Mouse (Mus musculus): ENCODE data around the gene Noa1. TPM values are rescaled to one million over a fixed set of nuclear protein-coding genes. Genes with fewer than 3 reads are reported as not detected.

Gene Noa1
- polyA plus RNA-seq, 1 experiment from 2014 or later = 8.7 TPM

GRCm38 (mm10) chr5:77275950-77276349, 33.9 kb downstream of the Noa1 start:
- Histone ChIP-seq H3K27ac (no peak overlapping the region), H3K4me3 (ENCODE audit: inconsistent target) (no peak overlapping the region), H3K79me2 (ENCODE audit: inconsistent target) (peaks cover 87% of the 10 kb centered on the region), H3K36me3 (ENCODE audit: inconsistent target) (peaks cover 47% of the 10 kb centered on the region)
- 95% methylated on average over 5 of the region's 5 CpGs for WGBS (ENCODE audit: missing documents)

DNA sequence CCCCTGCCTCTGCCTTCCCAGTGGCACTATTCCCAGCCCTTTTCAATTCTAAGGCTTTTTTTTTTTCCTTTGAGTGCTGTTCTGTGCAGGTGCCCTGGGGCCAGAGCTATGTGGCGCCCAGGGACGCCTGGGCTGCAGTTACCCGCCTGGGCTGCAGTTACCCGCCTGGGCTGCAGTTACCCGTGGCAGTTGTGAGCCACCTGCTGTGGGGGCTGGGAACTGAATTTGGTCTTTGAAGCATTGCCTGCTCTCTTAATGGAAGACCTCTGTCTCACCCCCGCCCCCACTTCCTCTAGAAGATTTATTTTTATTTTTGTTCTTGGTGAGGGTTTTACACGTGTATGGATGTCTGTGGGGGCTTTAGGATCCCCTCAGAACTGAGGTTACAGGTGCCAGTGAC, 36.7 kb downstream of the Noa1 start:
- H3K79me2 ChIP-seq (ENCODE audit: inconsistent target) = peaks cover 98% of the 10 kb centered on the region
- WGBS (ENCODE audit: missing documents) = 57% methylated on average over 7 of the region's 7 CpGs
- H3K27ac ChIP-seq = no peak overlapping the region
- H3K36me3 ChIP-seq (ENCODE audit: inconsistent target) = peaks cover 41% of the 10 kb centered on the region
- no peak overlapping the region for H3K4me3 ChIP-seq (ENCODE audit: inconsistent target)

DNA sequence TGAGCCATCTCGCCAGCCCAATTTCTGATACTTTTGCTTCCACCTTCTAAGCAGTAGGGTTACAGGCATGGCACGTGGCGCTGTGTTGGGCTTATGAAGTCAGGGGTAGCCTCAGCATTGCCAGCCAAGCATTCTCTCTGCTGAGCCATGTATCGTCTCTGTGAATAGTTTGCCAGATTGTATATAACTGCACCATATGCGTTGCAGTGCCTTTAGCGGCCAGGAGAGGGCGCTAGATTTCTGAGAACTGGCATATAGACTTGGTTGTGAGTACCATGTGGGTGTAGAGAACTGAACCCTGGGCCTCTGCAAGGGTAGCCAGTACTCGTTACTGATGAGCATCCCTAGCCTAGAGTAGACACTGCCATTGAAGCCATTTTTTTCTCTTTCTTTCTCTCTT, 40.5 kb downstream of the Noa1 start:
- Histone ChIP-seq H3K4me3 (ENCODE audit: inconsistent target) (no peak overlapping the region), H3K36me3 (ENCODE audit: inconsistent target) (peaks cover 15% of the 10 kb centered on the region), H3K27ac (no peak overlapping the region), H3K79me2 (ENCODE audit: inconsistent target) (peaks cover 78% of the 10 kb centered on the region)
- 83% methylated on average over 8 of the region's 8 CpGs for WGBS (ENCODE audit: missing documents)

DNA sequence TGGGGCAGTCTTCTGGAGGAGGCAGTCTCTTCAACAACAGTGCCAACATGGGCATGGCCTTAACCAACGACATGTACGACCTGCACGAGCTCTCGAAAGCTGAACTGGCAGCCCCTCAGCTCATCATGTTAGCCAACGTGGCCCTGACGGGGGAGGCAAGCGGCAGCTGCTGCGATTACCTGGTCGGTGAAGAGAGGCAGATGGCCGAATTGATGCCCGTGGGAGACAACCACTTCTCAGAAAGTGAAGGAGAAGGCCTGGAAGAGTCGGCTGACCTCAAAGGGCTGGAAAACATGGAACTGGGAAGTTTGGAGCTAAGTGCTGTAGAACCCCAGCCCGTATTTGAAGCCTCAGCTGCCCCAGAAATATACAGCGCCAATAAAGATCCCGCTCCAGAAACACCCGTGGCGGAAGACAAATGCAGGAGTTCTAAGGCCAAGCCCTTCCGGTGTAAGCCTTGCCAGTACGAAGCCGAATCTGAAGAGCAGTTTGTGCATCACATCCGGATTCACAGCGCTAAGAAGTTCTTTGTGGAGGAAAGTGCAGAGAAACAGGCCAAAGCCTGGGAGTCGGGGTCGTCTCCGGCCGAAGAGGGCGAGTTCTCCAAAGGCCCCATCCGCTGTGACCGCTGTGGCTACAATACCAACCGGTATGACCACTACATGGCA, 41.8 kb downstream of the Noa1 start:
- Histone ChIP-seq H3K36me3 (ENCODE audit: inconsistent target) (peaks cover 14% of the 10 kb centered on the region), H3K79me2 (ENCODE audit: inconsistent target) (peaks cover 65% of the 10 kb centered on the region), H3K27ac (no peak overlapping the region), H3K4me3 (ENCODE audit: inconsistent target) (no peak overlapping the region)
- WGBS (ENCODE audit: missing documents) = 93% methylated on average over 30 of the region's 30 CpGs

DNA sequence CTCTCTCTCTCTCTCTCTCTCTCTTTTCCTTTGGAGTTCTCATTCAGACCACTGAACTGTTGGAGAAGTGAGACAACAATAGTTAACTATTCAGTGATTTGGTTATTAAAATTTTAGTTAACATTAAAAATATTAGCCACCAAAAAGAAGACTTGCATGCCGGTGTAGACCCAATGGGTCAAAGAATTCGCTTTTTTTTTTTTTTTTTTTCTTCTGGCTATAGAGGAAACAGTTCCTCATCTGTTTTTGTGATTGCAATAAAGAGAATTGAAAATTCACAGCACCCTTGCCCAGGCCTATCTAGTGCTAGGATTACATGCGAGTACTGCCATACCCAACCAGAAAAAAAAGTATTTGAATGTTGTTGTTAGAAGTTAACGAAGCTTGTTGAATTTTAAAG, 42.4 kb downstream of the Noa1 start:
- Histone ChIP-seq H3K27ac (peak overlapping the region; percentile 81), H3K36me3 (ENCODE audit: inconsistent target) (peaks cover 14% of the 10 kb centered on the region), H3K4me3 (ENCODE audit: inconsistent target) (peak overlapping the region; percentile 91; the same call in 1 of the 2 replicates), H3K79me2 (ENCODE audit: inconsistent target) (peaks cover 58% of the 10 kb centered on the region)
- WGBS (ENCODE audit: missing documents) = 53% methylated on average over 3 of the region's 4 CpGs

DNA sequence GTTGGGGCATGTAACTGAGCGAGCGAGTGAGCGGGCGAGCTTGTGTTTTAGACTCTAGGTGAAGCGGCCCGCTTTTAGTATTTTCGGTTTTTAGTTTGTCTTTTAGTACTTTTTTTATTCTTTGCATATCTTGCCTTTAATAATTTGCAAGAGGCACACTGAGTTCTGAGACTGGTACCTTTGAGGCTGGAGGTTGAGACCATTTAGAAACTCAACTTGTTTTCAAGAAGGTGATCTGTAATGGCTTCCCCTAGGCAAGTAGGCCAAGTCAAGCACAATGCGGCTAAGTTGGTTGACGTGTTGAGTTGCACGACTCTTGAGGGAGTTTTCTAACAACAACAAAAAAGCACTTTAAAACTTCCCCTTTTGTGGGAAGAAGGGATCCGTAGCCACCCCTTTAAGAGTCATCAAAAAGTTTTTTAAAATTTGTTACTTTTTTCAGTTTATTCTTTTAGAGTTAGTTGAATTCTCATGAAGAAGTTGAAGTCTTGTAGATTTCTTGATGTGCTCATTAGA, 42.9 kb downstream of the Noa1 start:
- H3K4me3 ChIP-seq (ENCODE audit: inconsistent target) = peak overlapping the region; percentile 91
- H3K79me2 ChIP-seq (ENCODE audit: inconsistent target) = peaks cover 53% of the 10 kb centered on the region
- H3K36me3 ChIP-seq (ENCODE audit: inconsistent target) = peaks cover 14% of the 10 kb centered on the region
- H3K27ac ChIP-seq = peak overlapping the region; percentile 81
- WGBS (ENCODE audit: missing documents) = 1% methylated on average over 11 of the region's 11 CpGs

GRCm38 (mm10) chr5:77266066-77266885, 43.6 kb downstream of the Noa1 start:
- under 1% methylated on average over 77 of the region's 87 CpGs for WGBS (ENCODE audit: missing documents)
- H3K27ac ChIP-seq = peak overlapping the region; percentile 81
- peaks cover 14% of the 10 kb centered on the region for H3K36me3 ChIP-seq (ENCODE audit: inconsistent target)
- H3K4me3 ChIP-seq (ENCODE audit: inconsistent target) = peak overlapping the region; percentile 91
- peaks cover 46% of the 10 kb centered on the region for H3K79me2 ChIP-seq (ENCODE audit: inconsistent target)

DNA sequence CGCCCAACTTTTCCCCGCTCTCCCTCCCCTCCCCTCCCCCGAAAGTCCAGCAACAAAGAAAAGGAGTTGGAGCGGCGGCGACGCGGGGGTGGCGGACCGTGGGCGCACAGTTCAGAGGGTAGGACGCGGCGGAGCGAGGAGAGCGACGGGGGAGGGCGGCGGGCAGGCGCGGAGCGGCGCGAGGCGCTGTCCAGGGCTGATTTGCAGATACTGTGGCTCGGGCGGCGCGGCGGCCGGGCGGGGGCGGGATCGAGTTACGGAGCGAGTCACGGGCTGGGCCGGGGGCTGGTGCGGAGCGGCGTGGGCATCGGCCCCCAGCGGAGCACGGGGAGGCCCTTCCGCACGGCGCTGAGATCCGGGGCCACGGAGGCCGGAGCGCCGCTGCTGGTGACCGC, 44.2 kb downstream of the Noa1 start:
- peaks cover 40% of the 10 kb centered on the region for H3K79me2 ChIP-seq (ENCODE audit: inconsistent target)
- H3K36me3 ChIP-seq (ENCODE audit: inconsistent target) = peaks cover 14% of the 10 kb centered on the region
- H3K27ac ChIP-seq = no peak overlapping the region
- H3K4me3 ChIP-seq (ENCODE audit: inconsistent target) = peak overlapping the region; percentile 11; the same call in 1 of the 2 replicates
- under 1% methylated on average over 36 of the region's 53 CpGs for WGBS (ENCODE audit: missing documents)

- Histone ChIP-seq H3K27ac (peak within 1 kb of the TSS; percentile 22; the same call in 1 of the 2 replicates), H3K36me3 (ENCODE audit: inconsistent target) (peaks cover 14% of the 10 kb centered on the region), H3K4me3 (ENCODE audit: inconsistent target) (peak within 1 kb of the TSS; percentile 91), H3K79me2 (ENCODE audit: inconsistent target) (peaks cover 35% of the 10 kb centered on the region)
- WGBS (ENCODE audit: missing documents) = 2% methylated on average over 35 of the region's 78 CpGs
These were observed 44.7 kb downstream of the Noa1 start, which contains the start of gene Rest for GRCm38 (mm10) chr5:77265081-77265670. Gene Rest, plus strand, starts transcription at chr5:77265491.

GRCm38 (mm10) chr5:77262105-77262504, 47.8 kb downstream of the Noa1 start:
- Histone ChIP-seq H3K27ac (no peak overlapping the region), H3K36me3 (ENCODE audit: inconsistent target) (no peaks in the 10 kb centered on the region), H3K4me3 (ENCODE audit: inconsistent target) (no peak overlapping the region), H3K79me2 (ENCODE audit: inconsistent target) (peaks cover 5% of the 10 kb centered on the region; the same call in 1 of the 2 replicates)
- 100% methylated on average over 5 of the region's 5 CpGs for WGBS (ENCODE audit: missing documents)

GRCm38 (mm10) chr5:77261137-77261536, 48.7 kb downstream of the Noa1 start:
- Histone ChIP-seq H3K4me3 (ENCODE audit: inconsistent target) (no peak overlapping the region), H3K36me3 (ENCODE audit: inconsistent target) (no peaks in the 10 kb centered on the region), H3K27ac (no peak overlapping the region), H3K79me2 (ENCODE audit: inconsistent target) (no peaks in the 10 kb centered on the region)
- whole genome bisulfite sequencing (ENCODE audit: missing documents) = 81% methylated on average over 3 of the region's 4 CpGs

DNA sequence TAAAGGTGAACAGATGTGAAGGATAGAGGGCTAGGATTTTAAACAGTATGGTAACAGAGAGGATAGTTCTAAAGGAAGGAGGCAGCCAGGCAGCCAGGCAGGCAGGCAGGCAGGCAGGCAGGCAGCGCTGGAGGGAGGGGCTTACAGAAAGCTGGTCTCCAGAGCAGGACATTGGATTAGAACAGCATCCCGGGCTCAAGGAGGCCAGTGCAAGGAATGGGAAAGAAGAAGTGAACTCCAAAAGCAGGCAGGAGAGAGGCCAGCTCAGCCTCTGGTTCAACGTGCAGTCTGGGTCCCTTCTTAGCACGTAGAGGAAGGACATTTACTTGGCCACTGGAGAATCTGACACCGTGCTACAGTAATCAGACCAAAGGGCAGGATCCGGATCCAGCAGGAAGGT, 49.7 kb downstream of the Noa1 start:
- Histone ChIP-seq H3K27ac (no peak overlapping the region), H3K79me2 (ENCODE audit: inconsistent target) (no peaks in the 10 kb centered on the region), H3K36me3 (ENCODE audit: inconsistent target) (no peaks in the 10 kb centered on the region), H3K4me3 (ENCODE audit: inconsistent target) (no peak overlapping the region)
- WGBS (ENCODE audit: missing documents) = 81% methylated on average over 6 of the region's 6 CpGs

GRCm38 (mm10) chr5:77259315-77259714, 50.6 kb downstream of the Noa1 start:
- Histone ChIP-seq H3K36me3 (ENCODE audit: inconsistent target) (no peaks in the 10 kb centered on the region), H3K27ac (no peak overlapping the region), H3K4me3 (ENCODE audit: inconsistent target) (no peak overlapping the region), H3K79me2 (ENCODE audit: inconsistent target) (no peaks in the 10 kb centered on the region)

GRCm38 (mm10) chr5:77257603-77258002, 52.3 kb downstream of the Noa1 start:
- Histone ChIP-seq H3K79me2 (ENCODE audit: inconsistent target) (no peaks in the 10 kb centered on the region), H3K36me3 (ENCODE audit: inconsistent target) (no peaks in the 10 kb centered on the region), H3K4me3 (ENCODE audit: inconsistent target) (no peak overlapping the region), H3K27ac (no peak overlapping the region)
- 97% methylated on average over 3 of the region's 3 CpGs for WGBS (ENCODE audit: missing documents)

DNA sequence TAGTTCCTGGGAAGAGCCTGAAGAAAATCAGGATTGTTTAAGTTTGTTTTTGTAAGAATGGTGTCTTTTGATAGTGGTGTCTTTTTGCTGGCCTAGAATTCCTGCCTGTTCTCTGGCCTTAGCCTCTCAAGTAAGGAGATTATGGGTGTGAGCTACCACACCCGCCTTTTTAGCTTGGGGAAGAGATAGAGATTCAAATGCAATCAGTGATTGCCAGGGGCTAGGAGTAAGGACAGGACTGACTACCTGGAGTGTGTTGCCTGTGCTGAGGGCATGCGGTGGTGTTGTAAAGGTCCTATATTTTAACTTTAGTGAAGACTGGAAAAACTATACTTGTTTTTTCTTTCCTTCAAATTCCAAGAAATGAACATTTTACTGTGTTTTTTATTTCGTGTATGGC, 55.5 kb downstream of the Noa1 start:
- no peaks in the 10 kb centered on the region for H3K36me3 ChIP-seq (ENCODE audit: inconsistent target)
- WGBS (ENCODE audit: missing documents) = 88% methylated on average over 3 of the region's 3 CpGs
- no peaks in the 10 kb centered on the region for H3K79me2 ChIP-seq (ENCODE audit: inconsistent target)
- no peak overlapping the region for H3K27ac ChIP-seq
- no peak overlapping the region for H3K4me3 ChIP-seq (ENCODE audit: inconsistent target)
